Mouse (Mus musculus) heart, adult 2 months (tissue): ENCODE measurements at regions not wholly inside any gene's neighbourhood (a gene's known extent, or its start where the extent isn't known, plus 50 kb on each side); places are given as distances from the start of the nearest gene placed in this dataset.

Experiments
- CTCF ChIP-seq: fragments of 200-600 bp; IDR thresholded peaks from 2 replicates; pipeline ENCODE4 v1.8.1; 2022; ENCODE audit warnings: antibody characterized with exemption, mild to moderate bottlenecking, moderate library complexity
- EP300 ChIP-seq: fragments of 200-500 bp; IDR thresholded peaks from 2 replicates; pipeline ENCODE4 v1.6.1; 2011; ENCODE audit warnings: low read depth, low read length, control low read depth; ENCODE audit not compliant: insufficient read depth
- POLR2A ChIP-seq: fragments of 200-500 bp; IDR thresholded peaks from 2 replicates; pipeline ENCODE4 v1.6.1; 2011; ENCODE audit warnings: mild to moderate bottlenecking, low read depth, low read length, control low read depth; ENCODE audit not compliant: insufficient read depth

DNA sequence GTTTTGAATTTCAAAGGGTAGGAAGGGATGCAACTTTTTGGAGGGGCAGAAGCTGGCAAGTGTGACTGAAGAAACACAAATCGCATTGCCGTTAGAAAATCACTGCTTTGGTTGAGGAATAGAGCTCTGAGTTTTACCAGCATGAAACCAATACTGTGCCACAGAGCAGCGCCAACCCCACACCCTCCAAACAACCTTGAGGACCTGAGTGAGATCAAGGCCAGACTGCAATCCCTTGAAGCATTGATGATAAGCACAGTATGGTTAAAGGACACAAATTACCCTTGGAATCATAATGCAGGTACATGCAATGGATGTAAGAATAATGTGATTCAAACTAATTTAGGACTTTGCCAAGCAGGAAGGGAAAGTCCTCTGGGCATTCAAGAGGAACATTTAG lies 55.5 kb upstream of the Nrip1 start:
- TF ChIP-seq CTCF: no peak
- TF ChIP-seq EP300: no peak
- TF ChIP-seq POLR2A: no peak
